Comparison of ENCODE assay signal across 8 mouse cellular contexts in genomic region chr15:78339627-78340423, GRCm38 (mm10). TPM values are rescaled to one million over a fixed set of nuclear protein-coding genes. Genes with fewer than 3 reads are reported as not detected.
DNase-seq lines count a peak whose midpoint lies in the region; ATAC-seq lines count a peak whose summit lies in the region.
"Not testable (repeated sequence)": the region's sequence is repeated elsewhere in the genome, so short reads cannot be mapped to it uniquely, and the experiment has no call there.

No protein-coding gene starts in this region.

- not testable (repeated sequence) for H3K27me3 ChIP-seq in hindbrain, embryonic 16.5 days (replicated peaks; ENCODE audit: control insufficient read depth, insufficient read depth, low read length)

- peak; percentile 6 for DNase-seq in T-cell, adult 2 months (ENCODE audit: low spot score)
- peak; percentile 69 to 76 for DNase-seq in cerebellum, postnatal 14 days
- DNase-seq in gastrocnemius, adult 18-20 months (ENCODE audit: low spot score), result peak; percentile 65
- peak; percentile 42 for DNase-seq in left cerebral cortex, adult 11 months (ENCODE audit: low spot score)
- DNase-seq in lung, postnatal 10 days, result peak; percentile 74
- DNase-seq in right cerebral cortex, adult 18-20 months, result peak; percentile 63
- peak; percentile 52 for DNase-seq in urinary bladder, postnatal 14 days (ENCODE audit: low spot score)

- not testable (repeated sequence) for H3K27ac ChIP-seq in hindbrain, embryonic 16.5 days (ENCODE audit: low read depth, low read length)

- H3K9ac ChIP-seq in hindbrain, embryonic 16.5 days (ENCODE audit: low read depth, low read length), result not testable (repeated sequence)

- H3K4me1 ChIP-seq in hindbrain, embryonic 16.5 days (ENCODE audit: control insufficient read depth, insufficient read depth, low read depth, low read length), result not testable (repeated sequence)

- H3K4me3 ChIP-seq in hindbrain, embryonic 16.5 days (ENCODE audit: low read length), result not testable (repeated sequence)

- peak; percentile 65; the same call in 1 of the 2 replicates for ATAC-seq in hindbrain, embryonic 16.5 days

- WGBS in hindbrain, embryonic 16.5 days, result 31% methylated on average over 7 of the region's 7 CpGs

- not testable (repeated sequence) for H3K9me3 ChIP-seq in hindbrain, embryonic 16.5 days (ENCODE audit: control insufficient read depth, low read length)

- not testable (repeated sequence) for H3K4me2 ChIP-seq in hindbrain, embryonic 16.5 days (ENCODE audit: low read length)

- H3K36me3 ChIP-seq in hindbrain, embryonic 16.5 days (ENCODE audit: control insufficient read depth, insufficient read depth, low read length), result not testable (repeated sequence)

RNA-seq across cellular contexts. Expression of gene Csf2rb, which starts 14.3 kb away (rescaled TPM):
- 1 to 10 TPM; 1.6 to 1.7 TPM for total RNA-seq in gastrocnemius, adult 18-20 months (2021)
- 0.44 and 0.49 TPM in 2 replicates for polyA plus RNA-seq in hindbrain, embryonic 16.5 days (2015; fragmentation: Nextera tagmentation; extraction: Ambion mirVana)

RNA-seq across cellular contexts. Expression of gene Csf2rb2, which starts 34.3 kb away (rescaled TPM):
- total RNA-seq in gastrocnemius, adult 18-20 months (2021), result 1 to 10 TPM in 1 of 2 experiments, under 1 TPM in 1; 0.82 to 1.2 TPM
- 0.06 and 0.16 TPM in 2 replicates for polyA plus RNA-seq in hindbrain, embryonic 16.5 days (2015; fragmentation: Nextera tagmentation; extraction: Ambion mirVana)

RNA-seq across cellular contexts. Expression of gene Tex33, which starts 55.9 kb away (rescaled TPM):
- total RNA-seq in gastrocnemius, adult 18-20 months (2021), result not detected
- polyA plus RNA-seq in hindbrain, embryonic 16.5 days (2015; fragmentation: Nextera tagmentation; extraction: Ambion mirVana), result 0.17 TPM in 1 of 2 replicates, not detected in the other

Comparison
In these comparisons a context has a peak if more than half of its experiments do, and no peak if none do; other contexts are left out.
1. DNase-seq: peak in every context shown above with its lines; median percentile 74 in lung, postnatal 10 days; 72 in cerebellum, postnatal 14 days; 65 in gastrocnemius, adult 18-20 months; 63 in right cerebral cortex, adult 18-20 months; 52 in urinary bladder, postnatal 14 days; 42 in left cerebral cortex, adult 11 months; 6 in T-cell, adult 2 months.